ENCODE assay signal across 30 mouse cellular contexts in the genomic region with DNA sequence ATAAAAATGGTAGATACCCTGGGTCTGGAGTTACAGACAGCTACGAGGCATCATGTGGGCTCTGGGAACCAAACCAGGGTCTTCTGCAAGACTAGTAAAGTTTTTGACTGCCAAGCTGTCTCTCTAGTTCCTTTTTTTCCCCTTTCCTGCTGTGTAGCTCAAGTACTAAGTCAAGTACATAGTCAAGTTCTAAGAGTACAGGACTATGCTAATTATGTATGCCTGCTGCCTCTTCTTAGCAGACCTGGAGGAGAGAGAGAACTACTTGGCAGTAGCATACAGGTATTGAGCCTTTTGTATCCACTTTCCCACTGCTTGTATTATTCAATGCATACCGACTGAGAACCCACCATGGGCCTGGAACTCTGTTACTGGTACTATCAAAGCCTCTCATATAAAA.
"Had no signal": no experiment of that assay in that cellular context is flagged by ENCODE, and none has a peak within 500 bp of the region (broad histone marks: within the 10 kb centered on the region; RNA-seq: fewer than 3 reads in every experiment).

No protein-coding gene starts in this region.

- H3K27ac ChIP-seq: left cerebral cortex, adult 2 months; limb, embryonic 10.5 days; limb, embryonic 12.5 days; limb, embryonic 13.5 days; limb, embryonic 15.5 days; liver, embryonic 12.5 days; liver, embryonic 13.5 days; liver, embryonic 14.5 days; liver, embryonic 15.5 days; lung, embryonic 15.5 days; macrophage; midbrain, embryonic 10.5 days; midbrain, embryonic 12.5 days; midbrain, embryonic 13.5 days; midbrain, embryonic 15.5 days; neural tube, embryonic 12.5 days had no signal

- H3K27me3 ChIP-seq: limb, embryonic 12.5 days; limb, embryonic 15.5 days; liver, embryonic 12.5 days; liver, embryonic 13.5 days; liver, embryonic 15.5 days; lung, embryonic 15.5 days; megakaryocyte, embryonic 14.5 days; midbrain, embryonic 12.5 days; midbrain, embryonic 13.5 days; neural tube, embryonic 12.5 days had no signal

- H3K4me3 ChIP-seq: left cerebral cortex, adult 2 months; limb, embryonic 10.5 days; limb, embryonic 12.5 days; limb, embryonic 13.5 days; limb, embryonic 15.5 days; liver, embryonic 12.5 days; liver, embryonic 13.5 days; liver, embryonic 15.5 days; lung, embryonic 15.5 days; megakaryocyte, embryonic 14.5 days; midbrain, embryonic 10.5 days; midbrain, embryonic 12.5 days; midbrain, embryonic 13.5 days; midbrain, embryonic 15.5 days; myocyte; neural tube, embryonic 12.5 days had no signal

- H3K4me2 ChIP-seq: limb, embryonic 12.5 days; limb, embryonic 13.5 days; limb, embryonic 15.5 days; liver, embryonic 11.5 days; liver, embryonic 12.5 days; liver, embryonic 13.5 days; liver, embryonic 15.5 days; lung, embryonic 14.5 days; lung, embryonic 15.5 days; midbrain, embryonic 11.5 days; midbrain, embryonic 12.5 days; midbrain, embryonic 13.5 days; midbrain, embryonic 15.5 days; neural tube, embryonic 12.5 days had no signal

- H3K9me3 ChIP-seq: limb, embryonic 10.5 days; limb, embryonic 12.5 days; limb, embryonic 13.5 days; limb, embryonic 15.5 days; liver, embryonic 12.5 days; liver, embryonic 13.5 days; liver, embryonic 15.5 days; lung, embryonic 15.5 days; midbrain, embryonic 10.5 days; midbrain, embryonic 12.5 days; midbrain, embryonic 13.5 days; midbrain, embryonic 15.5 days; neural tube, embryonic 12.5 days had no signal

- DNase-seq: layer of hippocampus, postnatal 36 days; left cerebral cortex, postnatal 4 days; liver; liver, embryonic 13.5 days; liver, postnatal 0 days; lung, adult 18-20 months; lung, adult 2 months; lung, embryonic 14.5 days; lung, postnatal 4 days; midbrain, embryonic 14.5 days had no signal

- H3K4me1 ChIP-seq: limb, embryonic 12.5 days; limb, embryonic 15.5 days; liver, embryonic 12.5 days; liver, embryonic 13.5 days; liver, embryonic 15.5 days; lung, embryonic 15.5 days; megakaryocyte, embryonic 14.5 days; midbrain, embryonic 10.5 days; midbrain, embryonic 12.5 days; midbrain, embryonic 13.5 days; midbrain, embryonic 15.5 days; neural tube, embryonic 12.5 days had no signal

- ATAC-seq: liver, embryonic 12.5 days; liver, postnatal 0 days; midbrain, embryonic 13.5 days; midbrain, embryonic 15.5 days; midbrain, embryonic 16.5 days had no signal

- H3K36me3 ChIP-seq: limb, embryonic 10.5 days; limb, embryonic 12.5 days; limb, embryonic 13.5 days; limb, embryonic 15.5 days; liver, embryonic 12.5 days; liver, embryonic 13.5 days; liver, embryonic 15.5 days; lung, embryonic 15.5 days; midbrain, embryonic 10.5 days; midbrain, embryonic 12.5 days; midbrain, embryonic 13.5 days; midbrain, embryonic 15.5 days; neural tube, embryonic 12.5 days had no signal

- H3K9ac ChIP-seq: limb, embryonic 12.5 days; limb, embryonic 13.5 days; limb, embryonic 15.5 days; liver, embryonic 12.5 days; liver, embryonic 13.5 days; liver, embryonic 14.5 days; liver, embryonic 15.5 days; liver, postnatal 0 days; lung, embryonic 14.5 days; lung, embryonic 15.5 days; midbrain, embryonic 12.5 days; midbrain, embryonic 13.5 days; midbrain, embryonic 15.5 days; neural tube, embryonic 12.5 days had no signal
